Mouse (Mus musculus): ENCODE data around the gene Il9.

Gene Il9

GRCm38 (mm10) chr13:56468536-56468935 lies 13.5 kb downstream of the Il9 start:
- DNase-seq: no peak

GRCm38 (mm10) chr13:56467786-56468185 lies 14.3 kb downstream of the Il9 start:
- no peak for DNase-seq

- DNase-seq: no peak
These were observed 18.3 kb downstream of the Il9 start for GRCm38 (mm10) chr13:56463750-56464149.

DNA sequence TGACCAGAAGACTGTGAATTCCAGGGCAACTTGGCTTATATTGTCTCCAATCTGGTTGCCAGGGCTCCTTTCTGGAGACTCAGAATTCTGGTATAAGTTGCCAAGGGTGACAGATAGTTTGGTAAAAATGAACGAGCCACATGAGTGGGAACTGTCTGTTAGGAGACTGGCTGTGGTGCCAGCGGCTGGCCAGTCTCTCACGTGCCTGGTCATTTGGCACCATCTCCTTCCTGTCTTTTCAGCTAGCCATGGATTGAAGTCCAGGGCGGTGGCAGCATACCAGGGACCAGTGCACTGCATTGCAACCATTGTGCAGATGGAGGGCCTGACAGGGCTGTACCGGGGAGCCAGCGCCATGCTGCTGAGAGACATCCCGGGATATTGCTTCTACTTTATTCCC lies 18.8 kb downstream of the Il9 start:
- DNase-seq: no peak

GRCm38 (mm10) chr13:56462791-56463190 lies 19.3 kb downstream of the Il9 start:
- DNase-seq: no peak

- no peak for DNase-seq
These were observed 20.6 kb downstream of the Il9 start for GRCm38 (mm10) chr13:56461460-56461859.

- DNase-seq: no peak
These were observed 24.0 kb downstream of the Il9 start for GRCm38 (mm10) chr13:56458001-56458400.

- no peak for DNase-seq
These were observed 32.0 kb downstream of the Il9 start for GRCm38 (mm10) chr13:56450035-56450434.

DNA sequence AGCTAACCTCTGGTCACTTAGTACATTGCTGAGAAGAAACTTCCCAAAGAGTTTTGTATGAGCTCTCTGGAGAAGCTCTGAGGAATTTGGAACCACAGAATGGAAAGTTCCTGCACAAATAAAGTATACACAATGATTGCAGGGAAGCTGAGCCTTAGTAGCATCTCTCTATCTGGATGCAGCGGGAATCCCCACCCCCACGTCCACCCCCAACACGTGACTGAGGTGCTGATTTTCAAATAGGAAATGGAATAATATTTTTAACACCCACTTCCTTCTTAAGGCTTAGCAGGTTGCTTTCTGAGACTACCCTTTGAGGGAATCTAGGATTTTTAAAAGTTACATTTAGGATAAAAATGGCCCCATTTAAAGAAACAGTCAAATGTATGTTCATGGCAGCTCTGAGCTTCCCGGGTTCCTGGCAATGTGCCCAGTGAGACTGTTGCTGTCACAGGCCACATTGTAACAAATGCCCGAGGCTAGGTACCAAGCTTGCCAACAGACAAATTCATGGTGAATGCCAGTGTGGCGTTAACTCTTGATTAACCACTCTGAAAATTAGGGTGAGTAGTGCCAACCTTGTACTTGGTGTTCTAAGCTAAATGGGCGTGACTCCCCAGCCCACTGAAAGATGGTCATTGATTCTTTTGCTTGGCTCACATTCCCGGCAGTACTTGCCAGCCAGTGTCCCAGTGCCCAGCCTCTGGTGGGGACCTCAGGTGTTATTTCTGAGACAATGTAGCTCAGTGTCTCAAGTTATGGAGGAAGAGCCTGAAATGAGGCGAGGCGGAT lies 32.6 kb downstream of the Il9 start:
- no peak for DNase-seq

GRCm38 (mm10) chr13:56444996-56445395 lies 37.0 kb downstream of the Il9 start:
- no peak for DNase-seq

- no peak for DNase-seq
These were observed 37.9 kb downstream of the Il9 start for GRCm38 (mm10) chr13:56444112-56444511.

DNA sequence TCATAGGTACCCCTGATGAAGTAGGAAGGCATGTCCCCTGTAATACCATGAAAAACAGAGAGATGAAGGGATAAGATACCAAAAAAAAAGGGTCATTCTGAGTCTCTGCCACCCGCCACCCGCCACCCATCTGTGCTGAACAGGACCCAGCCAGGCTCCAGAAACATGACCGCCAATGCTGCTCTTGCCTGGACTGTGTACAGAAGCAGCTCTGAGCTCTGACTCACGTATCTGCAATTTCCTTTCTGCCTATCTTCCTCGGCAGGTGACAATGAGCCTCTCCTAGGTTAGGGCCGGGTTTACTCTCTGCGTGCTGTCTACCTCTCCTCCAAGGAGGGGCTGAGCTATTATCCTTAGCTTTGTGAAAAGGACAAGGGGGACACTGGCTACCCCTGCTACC lies 38.6 kb downstream of the Il9 start:
- DNase-seq: no peak

DNA sequence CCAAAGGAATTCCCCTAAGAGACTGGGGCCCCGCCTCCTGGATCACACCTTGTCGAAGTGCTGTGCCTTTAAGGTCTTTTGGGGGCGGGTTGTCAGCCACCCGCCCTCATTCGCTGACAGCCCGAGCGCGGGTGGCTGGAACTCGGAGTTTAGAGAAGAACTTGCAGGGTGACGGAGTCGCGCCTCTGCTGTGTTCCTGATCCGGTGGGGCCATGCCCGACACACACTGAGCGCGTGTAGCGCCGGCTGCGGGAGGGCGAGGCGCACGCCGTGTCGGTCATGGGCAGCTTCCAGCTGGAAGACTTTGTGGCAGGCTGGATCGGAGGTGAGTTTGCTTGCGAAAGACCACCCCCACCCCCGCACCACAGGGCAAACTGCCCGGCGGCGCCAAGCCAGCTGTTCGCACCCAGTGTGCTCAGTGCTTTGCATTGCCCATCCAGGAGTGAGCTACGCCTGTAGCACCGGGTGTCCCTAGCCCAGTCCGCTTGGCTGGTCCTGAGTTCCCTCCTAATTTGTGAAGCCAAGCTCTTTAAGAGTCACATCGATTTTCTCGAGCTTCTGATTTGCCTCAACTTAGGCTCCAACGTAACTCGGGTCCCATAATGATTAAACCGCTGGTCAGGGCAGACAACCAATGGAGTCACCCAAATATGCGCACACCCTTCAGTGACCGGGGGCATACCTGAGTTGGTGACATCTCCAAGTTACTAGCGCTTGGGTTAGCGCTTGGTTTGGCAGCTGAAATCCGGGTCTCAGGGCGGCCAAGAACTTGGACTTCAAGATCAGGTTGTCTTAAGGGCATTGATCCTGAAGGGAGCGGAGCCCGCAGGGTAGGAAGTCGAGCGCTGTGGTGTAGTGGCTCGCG lies 43.6 kb downstream of the Il9 start, which contains the start of gene Slc25a48:
Slc25a48 (plus strand) TSS at position 145 of the 865 bp plus-strand sequence.
- DNase-seq: no peak

DNA sequence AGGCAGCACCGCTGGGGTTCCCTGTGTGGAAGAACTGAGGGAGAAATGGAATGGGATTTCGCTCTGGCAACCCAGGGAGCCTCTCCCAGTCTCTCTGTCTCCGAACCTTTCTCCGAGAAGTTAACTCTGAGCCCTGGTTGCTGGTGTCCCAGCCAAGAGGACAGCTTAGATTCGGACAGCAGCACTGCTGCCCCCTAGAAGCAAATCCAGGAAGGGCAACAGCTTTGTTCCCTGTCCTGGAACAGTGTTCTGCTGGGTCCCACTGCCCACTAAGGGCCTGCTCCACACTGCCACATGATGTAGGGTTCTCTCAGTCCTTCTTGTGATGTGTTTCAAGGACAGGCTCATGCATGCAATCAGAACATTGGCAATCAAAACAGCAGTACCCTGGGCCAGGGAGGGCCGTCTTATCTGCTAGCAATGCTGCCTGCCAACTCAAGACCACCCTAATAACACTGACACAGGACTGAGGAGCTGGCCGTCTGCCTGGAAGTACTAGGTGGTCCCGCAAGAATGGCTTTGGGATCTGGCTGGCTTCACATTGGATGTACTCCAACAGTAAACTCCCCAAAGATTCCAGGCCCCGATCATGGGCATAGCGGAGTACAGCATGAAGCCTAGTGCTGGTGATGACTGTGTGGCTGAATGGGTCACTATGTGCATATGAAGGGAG lies 46.3 kb downstream of the Il9 start:
- DNase-seq: no peak

GRCm38 (mm10) chr13:56434311-56434751 lies 47.7 kb downstream of the Il9 start:
- no peak for DNase-seq

DNA sequence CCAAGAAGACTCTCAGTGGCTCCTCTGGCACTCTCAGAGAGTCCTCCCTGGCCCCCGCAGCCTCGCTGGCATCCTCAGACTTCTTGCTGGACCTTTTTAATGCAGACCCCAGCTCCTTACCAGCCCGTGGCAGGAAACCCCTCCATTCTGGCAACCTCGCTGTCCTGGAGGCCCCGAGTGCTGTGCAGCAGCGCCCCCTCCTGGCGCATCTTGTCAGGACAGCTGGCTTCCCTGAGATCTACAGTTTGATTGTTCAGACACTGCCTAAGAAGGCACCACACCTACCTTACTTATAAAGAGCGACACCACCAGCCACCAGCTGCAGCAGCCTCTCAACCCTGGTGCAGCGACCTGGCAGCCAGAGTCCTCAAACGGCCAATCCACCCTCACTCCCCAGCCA lies 48.6 kb downstream of the Il9 start:
- DNase-seq: no peak

DNA sequence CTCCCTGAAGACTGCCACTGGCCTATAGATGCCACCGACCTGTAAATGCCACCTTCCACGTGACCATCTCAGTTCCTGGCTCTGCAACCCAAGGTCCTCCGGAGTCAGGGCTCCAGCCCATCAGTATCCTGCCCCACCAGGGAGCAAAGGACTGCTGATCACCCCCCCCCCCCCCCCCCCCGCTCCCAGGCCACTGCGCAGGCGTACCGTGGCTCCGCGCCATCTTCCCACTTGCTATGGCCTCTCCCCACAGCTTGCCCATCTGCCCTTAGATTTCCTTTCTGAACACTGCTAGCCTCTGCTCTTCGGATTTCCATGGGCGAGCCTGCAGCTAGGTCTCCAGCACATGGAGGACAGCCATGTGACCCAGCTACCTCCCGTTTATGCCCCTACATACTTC lies 49.5 kb downstream of the Il9 start:
- DNase-seq: no peak
